Mouse (Mus musculus): Measurements from ENCODE around the gene Deup1.

DNA sequence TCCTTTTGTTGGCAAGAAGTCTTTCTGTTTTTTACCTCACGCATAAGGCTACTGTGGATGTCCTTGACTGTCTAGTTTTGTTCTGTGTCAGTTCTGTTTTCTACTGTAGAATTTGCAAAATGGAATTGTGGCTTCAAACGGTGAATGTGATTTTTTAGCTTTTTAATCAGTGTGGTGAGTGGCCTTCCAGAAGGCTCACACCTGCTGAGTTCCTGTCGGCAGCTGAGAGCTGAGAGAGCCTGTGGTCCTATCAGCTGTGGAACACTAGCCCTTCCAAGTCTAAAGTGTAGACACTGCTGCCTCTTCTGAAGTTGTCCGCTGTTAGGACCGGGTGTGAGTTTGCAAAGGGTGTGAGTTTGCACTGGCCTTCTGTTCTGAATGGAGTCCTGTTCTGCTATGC is 104.8 kb downstream of the Deup1 start:
- TF ChIP-seq CTCF (IDR thresholded peaks at IDR 0.05; ENCODE audit: control insufficient read depth, insufficient read depth, low read length) (no peak), POLR2A (IDR thresholded peaks at IDR 0.05; ENCODE audit: borderline replicate concordance, control insufficient read depth, low read depth, low read length) (no peak)
